Mouse (Mus musculus): ENCODE measurements around the gene Dlat.

- TF ChIP-seq CTCF (IDR thresholded peaks at IDR 0.05; ENCODE audit: control insufficient read depth, insufficient read depth, insufficient read length) (no peak), CEBPB (IDR thresholded peaks at IDR 0.05; ENCODE audit: low read depth) (no peak)
Measured at GRCm38 (mm10) chr9:50604338-50604737, 55.2 kb downstream of the Dlat start.
